Mouse (Mus musculus) ES-Bruce4 (cell line): ENCODE results near the gene Dazl. TPM values are rescaled to one million over a fixed set of nuclear protein-coding genes. Genes with fewer than 3 reads are reported as not detected.

Experiments
- H3K27ac ChIP-seq: 2 replicates; pipeline ENCODE4 v1.5.1; 2012; ENCODE audit warnings: low read length, inconsistent platforms; ENCODE audit not compliant: insufficient read depth
- H3K27me3 ChIP-seq: 2 replicates; pipeline ENCODE4 v1.6.1; 2012; ENCODE audit warnings: mild to moderate bottlenecking, low read length, inconsistent platforms; ENCODE audit not compliant: control insufficient read depth, poor library complexity, insufficient read depth, severe bottlenecking
- H3K36me3 ChIP-seq: 2 replicates; pipeline ENCODE4 v1.6.1; 2012; ENCODE audit warnings: inconsistent platforms, mild to moderate bottlenecking, low read length, moderate library complexity; ENCODE audit not compliant: control insufficient read depth, poor library complexity, insufficient read depth, severe bottlenecking
- H3K4me1 ChIP-seq: one replicate; pipeline ENCODE4 v1.8.1; 2011; ENCODE audit warnings: low read length; ENCODE audit not compliant: control insufficient read depth, insufficient read depth
- H3K4me3 ChIP-seq: 2 replicates; pipeline ENCODE4 v1.5.1; 2011; ENCODE audit warnings: low read depth, mild to moderate bottlenecking, low read length
- H3K9ac ChIP-seq: 2 replicates; pipeline ENCODE4 v1.6.1; 2012; ENCODE audit warnings: low read depth, mild to moderate bottlenecking, inconsistent platforms; ENCODE audit not compliant: poor library complexity, severe bottlenecking
- H3K9me3 ChIP-seq: replicated peaks from 2 replicates; pipeline ENCODE4 v1.6.1; 2012; ENCODE audit warnings: mild to moderate bottlenecking, low read length, inconsistent platforms; ENCODE audit not compliant: control insufficient read depth, poor library complexity, insufficient read depth, severe bottlenecking
- CTCF ChIP-seq: IDR thresholded peaks from one replicate; pipeline ENCODE4 v1.8.1; 2011; ENCODE audit warnings: low read depth, low read length
- EP300 ChIP-seq: IDR thresholded peaks from 2 replicates; pipeline ENCODE4 v1.6.1; 2011; ENCODE audit warnings: low read depth, low read length; ENCODE audit not compliant: insufficient read depth
- POLR2A ChIP-seq: IDR thresholded peaks from one replicate; pipeline ENCODE4 v1.8.1; 2011; ENCODE audit warnings: low read length; ENCODE audit not compliant: insufficient read depth
- polyA plus RNA-seq: library from polyadenylated mRNA; stranded (reverse); fragments of >200 nt; gene quantifications from 2 replicates; pipeline ENCODE4 v1.2.4, GENCODE M21; 2011; ENCODE audit warnings: low read depth; ENCODE audit not compliant: missing spikeins, insufficient read depth, insufficient read length

The Dazl gene
- polyA plus RNA-seq, 1 experiment: 6.2 TPM

GRCm38 (mm10) chr17:50246605-50247004 lies 46.8 kb downstream of the Dazl start:
- no peak overlapping the region for H3K27ac ChIP-seq
- H3K36me3 ChIP-seq: no peaks in the 10 kb centered on the region
- no peak overlapping the region for H3K4me3 ChIP-seq
- H3K9ac ChIP-seq: no peak overlapping the region
- TF ChIP-seq POLR2A: no peak
- no peak for TF ChIP-seq CTCF
- TF ChIP-seq EP300: no peak
- H3K4me1 ChIP-seq: no peaks in the 10 kb centered on the region
- H3K9me3 ChIP-seq: peaks cover 12% of the 10 kb centered on the region
- H3K27me3 ChIP-seq: no peaks in the 10 kb centered on the region; the same call in 1 of the 2 replicates

DNA sequence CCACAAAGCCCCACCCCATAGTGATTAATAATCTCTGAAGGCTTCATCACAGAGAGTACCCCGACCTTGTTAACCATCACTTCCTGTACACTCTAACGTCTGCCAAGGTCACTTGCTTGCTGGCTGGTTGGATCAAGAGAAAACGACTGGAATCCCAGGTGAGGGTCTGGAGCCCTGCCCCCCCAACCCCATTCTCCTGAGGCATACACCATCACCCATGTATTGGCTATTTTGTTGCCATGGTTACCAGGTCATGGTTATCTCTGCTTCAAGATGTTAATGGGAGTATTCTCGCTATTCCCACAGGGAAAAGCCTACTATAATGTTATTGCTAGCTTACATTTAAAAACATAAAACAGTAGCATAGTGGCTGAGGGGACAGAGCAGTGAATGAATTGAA lies 48.8 kb downstream of the Dazl start:
- H3K9me3 ChIP-seq: peaks cover 12% of the 10 kb centered on the region
- H3K27ac ChIP-seq: no peak overlapping the region
- no peak overlapping the region for H3K4me3 ChIP-seq
- TF ChIP-seq CTCF (no peak), POLR2A (no peak), EP300 (no peak)
- no peak overlapping the region for H3K9ac ChIP-seq
- H3K27me3 ChIP-seq: no peaks in the 10 kb centered on the region; the same call in 1 of the 2 replicates
- H3K36me3 ChIP-seq: no peaks in the 10 kb centered on the region
- H3K4me1 ChIP-seq: no peaks in the 10 kb centered on the region

DNA sequence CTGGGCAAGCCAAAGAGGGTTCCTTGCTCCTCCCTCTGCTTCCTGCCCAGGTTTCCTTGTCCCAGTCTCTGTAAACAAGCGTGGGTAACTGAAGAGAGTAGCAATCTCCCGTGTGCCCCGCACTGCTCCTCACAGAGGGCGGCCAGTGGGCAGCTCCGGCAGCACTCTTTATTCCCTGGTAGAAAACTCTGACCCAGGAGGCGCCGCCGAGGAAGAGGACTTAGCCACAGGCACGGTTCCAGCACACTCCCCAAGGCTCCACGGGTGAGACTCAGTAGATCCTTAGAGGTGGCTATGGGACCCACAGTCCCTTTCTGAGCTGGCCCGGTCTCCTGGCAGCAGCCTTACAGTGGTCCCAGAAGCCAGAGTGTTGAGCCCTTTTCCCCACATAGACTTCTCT lies 50.1 kb downstream of the Dazl start:
- no peaks in the 10 kb centered on the region for H3K36me3 ChIP-seq
- no peaks in the 10 kb centered on the region; the same call in 1 of the 2 replicates for H3K27me3 ChIP-seq
- H3K27ac ChIP-seq: no peak overlapping the region
- no peaks in the 10 kb centered on the region for H3K4me1 ChIP-seq
- no peak overlapping the region for H3K4me3 ChIP-seq
- H3K9ac ChIP-seq: no peak overlapping the region
- TF ChIP-seq POLR2A (no peak), CTCF (no peak), EP300 (no peak)
- peaks cover 9% of the 10 kb centered on the region for H3K9me3 ChIP-seq

DNA sequence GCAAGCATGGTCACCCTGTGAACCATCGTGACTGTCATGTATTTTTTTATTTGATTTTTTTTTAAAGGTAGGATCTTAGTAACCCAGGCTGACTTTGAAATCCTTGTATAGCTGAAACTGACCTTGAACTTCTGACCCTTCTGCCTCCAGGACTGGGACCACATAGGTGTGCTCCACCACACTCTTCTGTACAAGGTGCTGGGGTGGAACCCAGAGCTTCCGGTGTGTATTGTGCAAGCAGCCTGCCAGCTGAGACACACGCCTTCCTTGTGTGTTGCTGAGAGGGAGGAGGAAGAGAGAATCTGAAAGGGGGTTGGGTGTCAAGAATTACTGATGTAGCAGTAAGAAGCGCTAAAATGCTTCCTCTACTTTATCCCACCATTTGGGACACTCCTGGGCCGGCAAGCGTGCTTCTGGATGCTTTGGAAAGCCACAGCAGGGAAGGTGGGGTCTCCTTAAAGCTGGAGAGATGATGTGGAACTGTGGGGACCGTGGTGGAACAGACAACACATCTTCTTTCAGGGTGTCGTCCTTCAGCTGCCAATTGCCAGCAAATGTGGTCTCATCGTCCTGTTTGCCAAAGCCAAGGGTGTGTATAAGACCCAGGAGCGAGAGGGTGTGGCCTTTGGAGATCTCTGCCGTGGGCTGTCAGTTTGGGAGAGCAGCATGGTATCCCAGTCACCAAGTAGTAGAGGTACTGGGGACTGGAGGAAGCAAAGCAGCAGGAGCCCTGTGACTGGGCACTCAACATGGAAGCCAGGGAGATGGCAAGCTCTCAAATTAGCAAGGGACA lies 55.4 kb downstream of the Dazl start:
- TF ChIP-seq EP300 (no peak), POLR2A (no peak), CTCF (no peak)
- Histone ChIP-seq H3K4me3 (no peak overlapping the region), H3K36me3 (no peaks in the 10 kb centered on the region), H3K27ac (no peak overlapping the region), H3K27me3 (no peaks in the 10 kb centered on the region; the same call in 1 of the 2 replicates), H3K4me1 (no peaks in the 10 kb centered on the region), H3K9ac (no peak overlapping the region), H3K9me3 (no peaks in the 10 kb centered on the region)

GRCm38 (mm10) chr17:50237436-50237709 lies 56.1 kb downstream of the Dazl start:
- H3K27me3 ChIP-seq: no peaks in the 10 kb centered on the region; the same call in 1 of the 2 replicates
- no peaks in the 10 kb centered on the region for H3K36me3 ChIP-seq
- H3K27ac ChIP-seq: no peak overlapping the region
- H3K9me3 ChIP-seq: no peaks in the 10 kb centered on the region
- H3K4me1 ChIP-seq: no peaks in the 10 kb centered on the region
- no peak overlapping the region for H3K9ac ChIP-seq
- peak; percentile 83 for TF ChIP-seq CTCF
- no peak for TF ChIP-seq EP300
- H3K4me3 ChIP-seq: no peak overlapping the region

GRCm38 (mm10) chr17:50236702-50237435 lies 56.6 kb downstream of the Dazl start:
- TF ChIP-seq CTCF (no peak), POLR2A (no peak), EP300 (no peak)
- Histone ChIP-seq H3K27me3 (no peaks in the 10 kb centered on the region; the same call in 1 of the 2 replicates), H3K4me1 (no peaks in the 10 kb centered on the region), H3K9ac (no peak overlapping the region), H3K4me3 (no peak overlapping the region), H3K9me3 (no peaks in the 10 kb centered on the region), H3K36me3 (no peaks in the 10 kb centered on the region), H3K27ac (no peak overlapping the region)
